30 mouse cellular contexts compared by ENCODE assay signal in genomic region chr15:101447444-101447843, GRCm38 (mm10). TPM values are rescaled to one million over a fixed set of nuclear protein-coding genes. Genes with fewer than 3 reads are reported as not detected.
A peak's percentile ranks its signal among the peaks of the same experiment; 100 is the strongest.
DNase-seq lines count a peak whose midpoint lies in the region; ATAC-seq and TF ChIP-seq lines count a peak whose summit lies in the region.
"Had no signal": no experiment of that assay in that cellular context is flagged by ENCODE, and none has a peak within 500 bp of the region (broad histone marks: within the 10 kb centered on the region; RNA-seq: fewer than 3 reads in every experiment).

Gene Krt88 (plus strand): TSS chr15:101447744.

- H3K9me3 ChIP-seq in forebrain, embryonic 15.5 days = no peaks in the 10 kb centered on the region
- no peaks in the 10 kb centered on the region for H3K9me3 ChIP-seq in forebrain, embryonic 14.5 days (replicated peaks; ENCODE audit: control insufficient read depth, low read length)
- H3K9me3 ChIP-seq in heart, embryonic 14.5 days (ENCODE audit: control insufficient read depth, low read length) = no peaks in the 10 kb centered on the region
- H3K9me3 ChIP-seq in heart, postnatal 0 days (replicated peaks; ENCODE audit: control insufficient read depth, low read length) = no peaks in the 10 kb centered on the region
- H3K9me3 ChIP-seq: forebrain, embryonic 10.5 days; forebrain, embryonic 13.5 days; hindbrain, embryonic 10.5 days; hindbrain, embryonic 13.5 days; intestine, embryonic 15.5 days had no signal

- no peak within 1 kb of the TSS for H3K27ac ChIP-seq in forebrain, embryonic 15.5 days (replicated peaks)
- no peak within 1 kb of the TSS for H3K27ac ChIP-seq in forebrain, embryonic 14.5 days (ENCODE audit: low read depth, low read length)
- no peak within 1 kb of the TSS for H3K27ac ChIP-seq in heart, embryonic 14.5 days (replicated peaks in 1 of 2; ENCODE audit: control insufficient read depth in 1 of 2, insufficient read depth in 1 of 2, low read depth in 2 of 2, low read length in 2 of 2)
- no peak within 1 kb of the TSS for H3K27ac ChIP-seq in heart, postnatal 0 days (ENCODE audit: low read depth)
- H3K27ac ChIP-seq: forebrain, embryonic 10.5 days; forebrain, embryonic 13.5 days; heart, adult 2 months; hindbrain, embryonic 10.5 days; hindbrain, embryonic 13.5 days; intestine, embryonic 15.5 days had no signal

- no peaks in the 10 kb centered on the region for H3K27me3 ChIP-seq in forebrain, embryonic 15.5 days
- no peaks in the 10 kb centered on the region for H3K27me3 ChIP-seq in forebrain, embryonic 14.5 days (replicated peaks; ENCODE audit: control insufficient read depth, insufficient read depth, low read length)
- no peaks in the 10 kb centered on the region for H3K27me3 ChIP-seq in heart, embryonic 14.5 days (ENCODE audit: control insufficient read depth, insufficient read depth, low read length)
- H3K27me3 ChIP-seq in heart, postnatal 0 days (ENCODE audit: control insufficient read depth, insufficient read depth, low read length) = no peaks in the 10 kb centered on the region
- H3K27me3 ChIP-seq: forebrain, embryonic 13.5 days; intestine, embryonic 15.5 days had no signal

- no peak for TF ChIP-seq EP300 in heart, postnatal 0 days (IDR thresholded peaks at IDR 0.05; ENCODE audit: low read depth)

- 71% methylated on average over 2 of the region's 2 CpGs for WGBS in forebrain, embryonic 15.5 days
- WGBS in forebrain, embryonic 14.5 days = 68% methylated on average over 2 of the region's 2 CpGs
- WGBS in heart, embryonic 14.5 days = 71% methylated on average over 2 of the region's 2 CpGs
- 56% methylated on average over 2 of the region's 2 CpGs for WGBS in heart, postnatal 0 days

- H3K36me3 ChIP-seq in forebrain, embryonic 15.5 days = no peaks in the 10 kb centered on the region
- no peaks in the 10 kb centered on the region for H3K36me3 ChIP-seq in forebrain, embryonic 14.5 days (ENCODE audit: control insufficient read depth, insufficient read depth, low read length)
- no peaks in the 10 kb centered on the region for H3K36me3 ChIP-seq in heart, embryonic 14.5 days (ENCODE audit: control insufficient read depth, insufficient read depth, low read length)
- H3K36me3 ChIP-seq in heart, postnatal 0 days (replicated peaks; ENCODE audit: control insufficient read depth, insufficient read depth, low read length) = no peaks in the 10 kb centered on the region
- H3K36me3 ChIP-seq: forebrain, embryonic 10.5 days; G1E; hindbrain, embryonic 10.5 days; hindbrain, embryonic 13.5 days; intestine, embryonic 15.5 days had no signal

- no peak for ATAC-seq in forebrain, embryonic 15.5 days (replicated peaks)
- no peak for ATAC-seq in forebrain, embryonic 14.5 days
- ATAC-seq in heart, embryonic 14.5 days (ENCODE audit: insufficient number of reproducible peaks, insufficient read depth, low FRiP score, low read depth) = no peak
- no peak for ATAC-seq in heart, postnatal 0 days (ENCODE audit: insufficient read depth, low read depth)
- ATAC-seq: forebrain, embryonic 13.5 days; hindbrain, embryonic 16.5 days; intestine, embryonic 15.5 days had no signal

- TF ChIP-seq CTCF in heart, postnatal 0 days (IDR thresholded peaks at IDR 0.05; ENCODE audit: low read depth) = no peak

- no peak for DNase-seq in forebrain, embryonic 14.5 days (ENCODE audit: low spot score)
- DNase-seq in heart, adult 18-20 months = no peak
- no peak for DNase-seq in heart, postnatal 0 days (ENCODE audit: low spot score)
- no peak for DNase-seq in heart, adult 8-10 months (ENCODE audit: low spot score)
- no peak for DNase-seq in embryo, embryonic 9.5 days (ENCODE audit: extremely low spot score)
- DNase-seq: adrenal gland, adult 2 months; adrenal gland, postnatal 14 days; cerebellum, adult 11 months; cerebellum, adult 2 months; cerebellum, adult 9-11 months; cerebellum, postnatal 36 days; embryo, embryonic 11 days; gastrocnemius, postnatal 25 days; heart, adult 2 months; heart, postnatal 14 days; kidney, adult 11 months; kidney, adult 8-10 months had no signal

- peak within 1 kb of the TSS; percentile 18; the same call in 1 of the 2 replicates for H3K4me2 ChIP-seq in forebrain, embryonic 15.5 days (replicated peaks)
- no peak within 1 kb of the TSS for H3K4me2 ChIP-seq in forebrain, embryonic 14.5 days (ENCODE audit: low read length)
- peak within 1 kb of the TSS; percentile 2; the same call in 1 of the 2 replicates for H3K4me2 ChIP-seq in heart, embryonic 14.5 days (ENCODE audit: low read length)
- H3K4me2 ChIP-seq in heart, postnatal 0 days (ENCODE audit: low read depth, low read length) = peak within 1 kb of the TSS; percentile 34
- H3K4me2 ChIP-seq: forebrain, embryonic 13.5 days; hindbrain, embryonic 13.5 days; intestine, embryonic 15.5 days had no signal

- no peaks in the 10 kb centered on the region for H3K4me1 ChIP-seq in forebrain, embryonic 15.5 days
- H3K4me1 ChIP-seq in forebrain, embryonic 14.5 days (ENCODE audit: control insufficient read depth, insufficient read depth, low read length) = no peaks in the 10 kb centered on the region
- H3K4me1 ChIP-seq in heart, embryonic 14.5 days (ENCODE audit: control insufficient read depth in 2 of 2, insufficient read depth in 2 of 2, low read length in 2 of 2) = no peaks in the 10 kb centered on the region
- no peaks in the 10 kb centered on the region for H3K4me1 ChIP-seq in heart, postnatal 0 days (ENCODE audit: control insufficient read depth, insufficient read depth)
- H3K4me1 ChIP-seq: forebrain, embryonic 10.5 days; hindbrain, embryonic 10.5 days; hindbrain, embryonic 13.5 days; intestine, embryonic 15.5 days had no signal

- no peak within 1 kb of the TSS for H3K4me3 ChIP-seq in forebrain, embryonic 15.5 days
- H3K4me3 ChIP-seq in forebrain, embryonic 14.5 days (ENCODE audit: low read depth, low read length) = no peak within 1 kb of the TSS
- no peak within 1 kb of the TSS for H3K4me3 ChIP-seq in heart, embryonic 14.5 days (ENCODE audit: control insufficient read depth in 1 of 2, insufficient read depth in 1 of 2, low read depth in 1 of 2, low read length in 2 of 2)
- H3K4me3 ChIP-seq in heart, postnatal 0 days (ENCODE audit: low read depth, low read length) = no peak within 1 kb of the TSS
- H3K4me3 ChIP-seq: forebrain, embryonic 10.5 days; forebrain, embryonic 13.5 days; heart, adult 2 months; hindbrain, embryonic 10.5 days; hindbrain, embryonic 13.5 days; intestine, embryonic 15.5 days had no signal

- no peak within 1 kb of the TSS for H3K9ac ChIP-seq in forebrain, embryonic 15.5 days (replicated peaks)
- H3K9ac ChIP-seq in forebrain, embryonic 14.5 days (ENCODE audit: low read length) = no peak within 1 kb of the TSS
- no peak within 1 kb of the TSS for H3K9ac ChIP-seq in heart, embryonic 14.5 days (ENCODE audit: low read length)
- no peak within 1 kb of the TSS for H3K9ac ChIP-seq in heart, postnatal 0 days (replicated peaks; ENCODE audit: low read depth, low read length)
- H3K9ac ChIP-seq: forebrain, embryonic 13.5 days; hindbrain, embryonic 13.5 days; intestine, embryonic 15.5 days had no signal

RNA-seq across cellular contexts. Expression of gene Krt88, which starts in this region (rescaled TPM):
- not detected in 2 replicates for polyA plus RNA-seq in forebrain, embryonic 15.5 days (2015; fragmentation: Nextera tagmentation; extraction: Ambion mirVana)
- polyA plus RNA-seq in forebrain, embryonic 14.5 days (2014; fragmentation: Nextera tagmentation; extraction: Ambion mirVana) = not detected in 2 replicates
- polyA plus RNA-seq in heart, embryonic 14.5 days (2014; fragmentation: Nextera tagmentation; extraction: Ambion mirVana) = not detected in 2 replicates
- total RNA-seq in heart, adult 18-20 months (2021) = not detected
- not detected in 2 replicates for total RNA-seq in heart, postnatal 0 days (2014; rRNA removed; ENCODE audit: low replicate concordance)
- polyA plus RNA-seq in heart, postnatal 0 days (2015; fragmentation: Nextera tagmentation; extraction: Ambion mirVana) = not detected in 2 replicates
- not detected for total RNA-seq in heart, adult 8-10 months (2022)
- total RNA-seq: adrenal gland, adult 2 months; adrenal gland, postnatal 14 days; adrenal gland, postnatal 4 days; G1E; gastrocnemius, adult 8-10 months; gastrocnemius, postnatal 25 days; heart, adult 2 months; heart, postnatal 14 days had no signal
- polyA plus RNA-seq: adrenal gland, adult 2 months; cerebellum, adult 2 months; embryonic facial prominence, embryonic 11.5 days; embryonic facial prominence, embryonic 14.5 days; forebrain, embryonic 10.5 days; forebrain, embryonic 13.5 days; G1E; heart, adult 2 months; hindbrain, embryonic 10.5 days; hindbrain, embryonic 13.5 days; hindbrain, embryonic 16.5 days; intestine, embryonic 15.5 days had no signal
